Mouse (Mus musculus) G1E (cell line): ENCODE results near the gene Scrn2.

Source experiments
- CTCF ChIP-seq: IDR thresholded peaks from 2 replicates; pipeline ENCODE4 v1.5.1; 2012; ENCODE audit warnings: low read depth, low read length, inconsistent platforms, mixed read lengths
- GATA1 ChIP-seq: IDR thresholded peaks from 2 replicates; pipeline ENCODE4 v1.6.1; 2012; ENCODE audit warnings: borderline replicate concordance, low read length, inconsistent platforms, mixed read lengths
- POLR2AphosphoS5 ChIP-seq: IDR thresholded peaks from 2 replicates; pipeline ENCODE4 v1.6.1; 2012; ENCODE audit warnings: low read depth, low read length, inconsistent platforms; ENCODE audit not compliant: insufficient replicate concordance
- TAL1 ChIP-seq: conservative IDR thresholded peaks from 2 replicates; pipeline ENCODE4 v1.6.1; 2012; ENCODE audit warnings: low read depth, low read length, inconsistent platforms, mixed read lengths

DNA sequence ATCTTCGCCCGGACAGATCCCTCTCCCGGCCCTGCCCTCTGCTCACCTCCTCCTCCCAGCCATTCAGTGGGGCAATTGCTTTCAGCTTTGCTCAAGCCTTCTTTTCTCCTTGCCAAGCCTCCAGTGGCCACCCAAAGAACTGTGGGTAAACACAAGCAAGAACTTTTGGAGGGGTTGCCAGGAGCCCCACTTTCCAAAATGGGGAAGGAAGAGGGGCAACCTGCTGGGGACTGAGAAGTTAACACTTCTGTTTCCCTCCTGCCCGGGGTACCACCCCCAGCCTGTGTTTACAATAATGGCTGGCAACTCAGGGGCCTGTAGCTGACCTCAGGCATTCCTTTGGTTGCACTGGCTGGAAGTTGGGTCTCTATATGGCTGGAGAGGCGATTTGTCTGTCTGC, 26.6 kb upstream of the Scrn2 start:
- no peak for TF ChIP-seq CTCF
- no peak for TF ChIP-seq TAL1
- no peak for TF ChIP-seq GATA1
- no peak for TF ChIP-seq POLR2AphosphoS5
